Comparison of ENCODE assay signal across 7 mouse cellular contexts in the genomic region with DNA sequence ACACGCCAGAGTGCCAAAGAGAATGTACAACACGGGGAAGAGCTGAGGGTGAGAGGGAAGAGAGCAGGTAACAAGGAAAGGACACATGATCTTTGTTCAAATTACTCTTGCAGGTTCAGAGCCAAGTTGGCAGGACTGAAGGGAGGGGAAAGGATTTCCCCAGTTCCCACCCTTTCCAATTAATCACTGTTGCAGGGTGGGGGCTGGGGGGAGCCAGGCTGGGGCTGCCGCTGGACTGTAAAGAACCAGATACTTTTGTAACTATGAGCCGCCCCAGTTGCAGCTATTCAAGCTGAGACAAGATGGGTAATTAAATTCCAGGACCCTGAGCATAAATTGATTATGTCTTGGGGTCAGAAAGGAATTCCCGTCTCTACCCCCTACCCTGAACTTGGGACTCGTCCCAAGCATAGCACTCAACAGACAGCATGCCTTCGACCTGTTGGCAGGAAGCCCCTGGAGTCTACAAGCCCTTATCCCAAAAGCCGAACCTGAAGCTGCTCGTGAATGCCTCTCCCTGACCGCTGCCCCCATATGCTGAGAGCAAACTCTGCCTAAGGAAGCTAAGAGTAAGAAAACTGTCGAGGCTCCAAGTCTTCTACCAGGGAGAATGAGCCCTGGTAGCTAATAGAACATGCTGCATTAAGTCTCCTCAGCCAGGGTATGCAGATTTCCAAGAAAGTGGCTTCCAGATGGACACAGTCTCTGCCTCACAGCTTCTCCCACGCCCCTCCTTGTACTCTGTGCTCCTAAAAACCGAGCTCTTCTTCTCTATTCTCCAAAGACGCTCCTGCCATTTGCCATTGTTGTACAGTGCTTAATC.
DNase-seq lines count a peak whose midpoint lies in the region; ATAC-seq and TF ChIP-seq lines count a peak whose summit lies in the region.

No protein-coding gene starts in this region.

- H3K9ac ChIP-seq in heart, embryonic 15.5 days = no peak overlapping the region
- no peak overlapping the region for H3K9ac ChIP-seq in stomach, embryonic 14.5 days (replicated peaks; ENCODE audit: low read depth, low read length)

- H3K9me3 ChIP-seq in heart, embryonic 15.5 days (replicated peaks) = no peaks in the 10 kb centered on the region
- no peaks in the 10 kb centered on the region for H3K9me3 ChIP-seq in stomach, embryonic 14.5 days (ENCODE audit: control insufficient read depth, low read depth, low read length)

- H3K36me3 ChIP-seq in heart, embryonic 15.5 days = no peaks in the 10 kb centered on the region
- H3K36me3 ChIP-seq in stomach, embryonic 14.5 days (ENCODE audit: control insufficient read depth, insufficient read depth, low read length) = no peaks in the 10 kb centered on the region

- 35% methylated on average over 14 of the region's 14 CpGs for WGBS in heart, embryonic 15.5 days
- 22% methylated on average over 14 of the region's 14 CpGs for WGBS in stomach, embryonic 14.5 days

- ATAC-seq in heart, embryonic 15.5 days (replicated peaks; ENCODE audit: insufficient number of reproducible peaks, insufficient read depth, low FRiP score, low read depth) = peak; percentile 71
- peak; percentile 58; the same call in 1 of the 2 replicates for ATAC-seq in stomach, embryonic 14.5 days (ENCODE audit: insufficient number of reproducible peaks, insufficient read depth, low FRiP score, low read depth)

- TF ChIP-seq CTCF in left cerebral cortex, adult 2 months (IDR thresholded peaks at IDR 0.05) = no peak

- no peaks in the 10 kb centered on the region for H3K27me3 ChIP-seq in heart, embryonic 15.5 days
- H3K27me3 ChIP-seq in stomach, embryonic 14.5 days (ENCODE audit: control insufficient read depth, insufficient read depth, low read length) = no peaks in the 10 kb centered on the region

- H3K4me3 ChIP-seq in left cerebral cortex, adult 2 months = no peak overlapping the region
- no peak overlapping the region for H3K4me3 ChIP-seq in heart, embryonic 15.5 days
- no peak overlapping the region for H3K4me3 ChIP-seq in stomach, embryonic 14.5 days (ENCODE audit: low read depth, low read length)

- H3K27ac ChIP-seq in left cerebral cortex, adult 2 months = no peak overlapping the region
- H3K27ac ChIP-seq in heart, embryonic 15.5 days = peak overlapping the region; percentile 58
- H3K27ac ChIP-seq in stomach, embryonic 14.5 days (ENCODE audit: low read length) = peak overlapping the region; percentile 68

- DNase-seq in left cerebral cortex, postnatal 14 days (ENCODE audit: low spot score in 2 of 2) = peak; percentile 12 to 18
- no peak for DNase-seq in left cerebral cortex, adult 2 months (ENCODE audit: extremely low spot score in 1 of 2, low spot score in 2 of 2)
- peak; percentile 55 to 65 for DNase-seq in kidney, postnatal 4 days
- DNase-seq in adrenal gland, postnatal 25 days = no peak
- no peak for DNase-seq in thymus, postnatal 0 days (ENCODE audit: low spot score)

- peaks cover 45% of the 10 kb centered on the region for H3K4me1 ChIP-seq in heart, embryonic 15.5 days (replicated peaks)
- H3K4me1 ChIP-seq in stomach, embryonic 14.5 days (ENCODE audit: control insufficient read depth, insufficient read depth, low read length) = peaks cover 8% of the 10 kb centered on the region; the same call in 1 of the 2 replicates

- H3K4me2 ChIP-seq in heart, embryonic 15.5 days = peak overlapping the region; percentile 12; the same call in 1 of the 2 replicates
- H3K4me2 ChIP-seq in stomach, embryonic 14.5 days (replicated peaks; ENCODE audit: low read depth, low read length) = no peak overlapping the region

- intact Hi-C loops in left cerebral cortex, postnatal 14 days (cut with DNase I) = no loop called here
- intact Hi-C loops in left cerebral cortex, adult 2 months (cut with DNase I) = no loop called here

Comparison
In these comparisons a context has a peak if more than half of its experiments do, and no peak if none do; other contexts are left out.
1. DNase-seq: peak in left cerebral cortex, postnatal 14 days (2 of 2) and kidney, postnatal 4 days (2 of 2); none in left cerebral cortex, adult 2 months (0 of 2), adrenal gland, postnatal 25 days (single experiment) and thymus, postnatal 0 days (single experiment).